Mouse (Mus musculus) liver, adult (tissue): ENCODE measurements at regions not wholly inside any gene's neighbourhood (a gene's known extent, or its start where the extent isn't known, plus 50 kb on each side); places are given as distances from the start of the nearest gene placed in this dataset.

ENCODE experiments used
- GATA4 ChIP-seq: IDR thresholded peaks from 2 replicates; pipeline ENCODE4 v1.6.1; 2014; ENCODE audit warnings: mild to moderate bottlenecking, low read length; ENCODE audit not compliant: insufficient replicate concordance

DNA sequence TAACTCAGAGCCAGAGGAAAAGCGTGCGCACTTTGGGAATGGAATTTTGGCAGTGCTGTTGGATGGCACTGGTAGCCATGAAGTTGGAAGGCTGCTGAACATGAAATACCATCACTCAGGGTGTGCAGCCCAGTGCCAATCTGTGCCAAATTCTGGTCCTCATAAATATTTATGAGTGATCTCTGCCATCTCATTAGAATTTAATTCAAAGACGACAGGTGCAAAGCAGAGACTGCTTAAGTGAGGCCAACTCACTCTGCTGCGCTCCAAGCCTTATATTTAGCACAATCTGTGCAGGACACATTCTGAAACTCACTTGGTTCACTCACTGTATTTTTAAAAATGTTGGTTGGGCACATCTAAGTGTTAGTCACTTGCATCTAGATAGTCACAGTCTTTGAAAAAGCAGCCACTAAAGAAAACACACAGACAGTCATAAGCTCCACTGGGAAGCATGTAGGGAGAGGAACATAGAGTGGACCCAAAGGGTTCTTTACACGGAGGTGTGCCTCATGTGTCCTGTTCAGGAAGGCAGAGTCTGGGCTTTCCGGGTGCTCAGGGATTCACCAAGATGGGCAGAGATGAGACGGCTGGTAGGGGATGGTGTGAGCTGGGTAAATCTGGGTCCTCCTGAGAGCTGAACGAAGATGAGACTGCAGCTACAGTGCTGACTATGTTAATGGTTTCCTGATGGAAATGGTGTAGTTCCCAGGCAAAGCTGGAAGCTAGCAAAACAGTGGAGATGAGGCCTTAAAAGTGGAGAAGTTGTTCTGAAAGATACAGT lies 322.8 kb downstream of the Fat4 start:
- TF ChIP-seq GATA4: no peak

DNA sequence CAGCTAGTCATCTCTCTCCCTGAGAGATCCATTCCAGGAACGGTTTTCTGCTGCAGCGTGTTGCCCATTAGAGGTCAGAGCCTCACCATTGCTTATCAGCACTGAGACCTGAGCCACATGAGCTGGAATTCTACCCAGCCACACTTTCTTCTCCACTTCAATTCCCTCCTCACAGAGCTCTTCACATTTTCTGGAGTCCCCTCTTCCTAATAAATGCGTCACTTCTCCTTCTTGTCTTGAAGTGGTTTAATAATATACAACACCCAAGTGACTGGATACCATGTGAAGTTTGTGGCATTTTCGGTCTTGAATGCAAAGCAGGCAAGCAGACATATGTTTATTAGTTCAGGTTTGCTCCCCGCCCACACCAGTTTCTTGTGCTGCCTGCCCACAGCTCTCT lies 324.9 kb downstream of the Fat4 start:
- no peak for TF ChIP-seq GATA4

- TF ChIP-seq GATA4: peak; percentile 29; the same call in 1 of the 2 replicates
These were observed 333.4 kb downstream of the Fat4 start for GRCm38 (mm10) chr3:39220011-39220706.

DNA sequence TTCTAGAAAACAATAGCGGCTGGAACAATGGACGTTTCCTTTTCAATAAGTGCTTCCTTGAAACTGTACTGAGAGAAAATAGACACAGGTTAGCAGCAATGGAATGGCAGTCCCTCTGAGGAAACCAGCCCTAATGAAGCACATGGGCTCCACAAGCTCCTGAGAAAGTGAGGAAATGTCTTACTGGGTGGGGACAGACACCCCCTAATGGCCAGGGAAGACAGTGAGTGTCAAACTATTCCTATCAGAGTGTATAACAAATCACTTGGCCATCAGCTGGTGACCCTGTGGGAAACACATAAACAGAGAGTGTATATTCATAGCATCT lies 333.9 kb downstream of the Fat4 start:
- no peak for TF ChIP-seq GATA4

DNA sequence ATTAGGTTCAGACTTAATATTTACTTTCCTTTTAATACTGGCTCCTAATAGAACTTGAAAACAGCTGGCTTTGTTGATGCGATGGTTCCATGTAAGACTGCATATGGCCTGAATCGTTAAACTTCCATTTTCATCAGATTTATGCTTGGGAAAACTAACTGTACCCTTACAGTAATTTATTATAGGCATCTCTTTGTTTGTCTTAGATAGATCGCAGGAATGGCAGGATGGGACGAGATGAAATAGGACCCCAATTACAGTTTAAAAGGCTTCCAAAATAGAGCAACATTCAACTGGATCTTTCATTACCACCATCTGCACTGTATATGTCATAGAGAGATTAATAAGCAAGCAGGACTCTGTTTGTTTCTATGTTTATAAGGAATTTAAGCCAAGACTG lies 335.3 kb downstream of the Fat4 start:
- TF ChIP-seq GATA4: no peak

GRCm38 (mm10) chr3:39234921-39235320 lies 348.2 kb downstream of the Fat4 start:
- TF ChIP-seq GATA4: no peak

DNA sequence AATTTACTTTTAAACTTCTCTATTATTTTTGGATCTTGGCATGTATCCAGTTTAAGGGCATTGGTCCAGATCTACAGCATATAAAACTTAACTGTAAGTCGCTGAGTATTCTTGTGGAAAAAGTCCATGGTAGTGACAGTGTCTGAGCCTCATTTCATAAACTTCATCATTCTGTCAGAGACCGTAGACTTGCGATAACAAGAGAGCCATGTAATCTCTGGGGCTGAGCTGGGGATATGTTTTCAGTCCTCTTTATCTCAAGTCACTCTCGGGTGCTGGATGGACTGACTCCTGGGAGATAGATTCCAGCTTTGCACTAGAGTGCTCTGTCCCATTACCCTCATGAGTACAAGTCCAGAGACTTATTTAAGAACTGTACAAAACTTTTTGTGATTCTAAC lies 362.0 kb downstream of the Fat4 start:
- TF ChIP-seq GATA4: no peak

DNA sequence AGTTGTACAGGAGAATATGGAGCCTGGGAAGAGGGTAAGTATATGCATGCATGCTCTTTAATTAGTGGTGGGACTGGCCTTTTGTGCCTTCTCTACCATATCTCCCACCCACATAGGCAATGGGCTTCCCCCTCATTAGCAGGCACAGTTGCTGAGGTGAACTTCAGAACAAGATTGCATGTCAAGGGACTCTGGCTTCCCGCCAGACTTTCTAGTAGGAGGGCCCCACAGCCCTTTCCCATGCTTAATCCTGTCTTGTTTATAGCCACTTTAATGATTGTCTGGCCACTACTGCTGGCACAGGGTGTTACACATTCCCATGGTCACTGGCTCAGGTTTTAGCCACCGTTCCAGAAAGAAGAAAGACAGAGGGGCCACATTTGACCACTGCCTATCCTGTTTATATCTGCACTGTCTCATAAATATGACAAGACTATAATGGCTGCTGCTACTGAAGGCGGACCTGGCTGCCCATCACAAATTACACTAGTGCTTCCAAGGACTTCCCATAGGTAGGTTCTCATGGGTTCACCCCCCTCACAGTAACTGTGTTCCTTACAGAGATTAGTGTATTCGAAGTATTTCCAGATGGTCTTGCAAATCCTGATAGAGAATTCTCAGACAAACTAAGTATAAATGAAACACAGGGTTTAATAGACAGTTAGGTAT lies 362.6 kb downstream of the Fat4 start:
- no peak for TF ChIP-seq GATA4

DNA sequence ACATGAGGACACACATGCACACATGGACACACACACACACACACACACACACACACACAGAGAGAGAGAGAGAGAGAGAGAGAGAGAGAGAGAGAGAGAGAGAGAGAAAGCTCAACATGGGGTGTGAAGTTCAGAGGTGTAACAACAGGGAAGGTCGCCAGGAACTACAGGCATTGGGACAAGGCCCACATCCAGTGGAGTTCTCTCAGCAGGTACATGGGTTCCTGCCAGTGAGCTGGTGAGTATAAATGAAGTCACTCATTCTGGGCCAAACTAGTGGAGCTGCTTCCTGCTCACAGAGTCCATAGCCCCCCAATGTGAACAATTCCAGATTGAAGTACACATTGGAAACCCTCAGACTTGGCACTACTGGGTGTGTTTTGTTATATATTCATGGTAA lies 366.3 kb downstream of the Fat4 start:
- TF ChIP-seq GATA4: no peak

DNA sequence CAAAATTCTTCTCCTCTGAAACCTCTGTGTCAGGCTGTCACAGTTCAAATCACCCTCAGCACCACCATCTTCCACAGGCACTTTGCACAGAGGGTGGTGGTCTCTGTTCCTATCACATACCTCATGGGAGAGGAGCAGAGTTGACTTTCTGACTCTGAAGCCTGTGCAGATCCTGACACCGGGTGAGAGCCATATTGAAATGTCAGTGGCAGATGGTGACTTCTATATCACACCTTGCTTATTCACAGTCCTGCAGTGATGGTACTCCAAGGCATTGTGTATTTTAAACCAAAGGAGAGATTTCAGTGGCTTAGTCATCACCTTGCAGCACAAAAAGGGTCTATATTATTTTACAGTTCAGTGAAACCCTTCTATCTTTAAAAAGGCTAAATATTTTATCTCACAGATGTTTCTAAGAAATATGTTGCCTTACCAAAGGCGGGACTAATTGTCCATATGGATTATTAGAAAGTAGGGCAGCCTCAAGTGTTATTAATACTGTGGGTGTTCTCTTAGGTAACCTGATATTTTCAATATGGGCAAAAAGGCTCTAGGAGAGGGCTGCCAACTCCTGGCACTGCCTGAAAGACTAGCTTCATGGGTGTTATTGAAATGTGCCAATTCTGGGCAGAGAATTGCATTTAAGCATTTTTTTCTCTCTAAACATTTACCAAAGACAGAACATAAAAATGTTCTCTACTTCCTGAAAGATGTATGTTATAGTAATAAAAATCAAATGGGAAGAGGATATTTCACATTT lies 378.1 kb downstream of the Fat4 start:
- TF ChIP-seq GATA4: no peak

GRCm38 (mm10) chr3:39265606-39266005 lies 378.9 kb downstream of the Fat4 start:
- TF ChIP-seq GATA4: no peak

DNA sequence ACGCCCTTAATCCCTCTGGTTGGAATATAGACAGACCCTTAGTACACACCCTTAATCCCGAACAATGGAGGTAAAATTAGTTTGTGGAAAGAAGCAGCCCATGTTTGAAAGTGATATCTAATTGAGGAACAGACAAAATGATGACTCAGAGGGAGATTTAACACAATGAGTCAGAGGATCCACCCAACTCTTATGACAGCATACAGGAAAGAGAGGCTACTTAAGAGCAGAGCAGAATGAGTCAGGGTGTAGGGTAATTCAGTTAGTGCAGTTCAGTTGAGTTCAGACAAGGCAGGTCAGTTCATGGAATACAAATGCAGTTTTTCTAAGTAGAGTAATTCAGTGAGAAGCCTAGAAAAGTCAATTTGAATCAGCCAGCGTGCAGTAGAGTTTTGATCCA lies 382.6 kb downstream of the Fat4 start:
- TF ChIP-seq GATA4: no peak

DNA sequence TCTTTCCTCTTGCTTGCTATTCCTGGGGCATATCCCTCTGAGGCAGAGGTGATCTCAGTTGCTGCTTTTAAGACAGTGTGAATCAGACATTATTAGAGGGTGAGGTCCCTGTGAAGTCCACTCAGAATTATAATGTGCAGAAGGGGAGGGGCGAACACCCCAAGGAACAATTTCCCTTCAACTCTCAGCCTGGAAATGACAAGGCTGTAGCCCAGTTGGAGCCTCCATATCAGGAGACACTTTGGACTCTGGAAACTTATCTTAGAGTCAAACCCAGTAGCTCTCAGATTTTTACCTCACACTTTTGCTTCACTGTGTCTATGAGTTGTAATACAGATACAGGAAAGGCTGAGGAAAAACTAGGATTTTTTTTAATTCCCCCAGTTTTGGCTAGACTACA lies 385.9 kb downstream of the Fat4 start:
- no peak for TF ChIP-seq GATA4

DNA sequence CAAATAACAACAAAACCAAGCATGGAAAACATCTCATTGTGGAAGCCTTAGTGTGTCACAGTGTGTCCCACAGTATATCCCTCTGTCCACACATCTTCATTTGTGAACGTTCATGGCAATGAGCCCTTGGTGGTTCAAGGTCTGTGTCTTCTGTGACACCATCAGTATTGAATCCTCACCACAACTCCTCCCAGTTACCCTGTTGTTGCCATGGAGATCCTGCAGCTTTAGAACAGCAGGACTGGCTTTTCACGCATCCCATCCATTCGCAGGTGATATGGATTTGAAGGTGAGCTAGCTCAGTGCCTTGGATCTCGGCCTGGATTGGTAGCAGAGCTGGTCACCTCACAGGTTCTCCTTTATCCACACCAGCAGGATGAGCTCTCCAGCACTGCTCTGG lies 390.2 kb downstream of the Fat4 start:
- no peak for TF ChIP-seq GATA4

DNA sequence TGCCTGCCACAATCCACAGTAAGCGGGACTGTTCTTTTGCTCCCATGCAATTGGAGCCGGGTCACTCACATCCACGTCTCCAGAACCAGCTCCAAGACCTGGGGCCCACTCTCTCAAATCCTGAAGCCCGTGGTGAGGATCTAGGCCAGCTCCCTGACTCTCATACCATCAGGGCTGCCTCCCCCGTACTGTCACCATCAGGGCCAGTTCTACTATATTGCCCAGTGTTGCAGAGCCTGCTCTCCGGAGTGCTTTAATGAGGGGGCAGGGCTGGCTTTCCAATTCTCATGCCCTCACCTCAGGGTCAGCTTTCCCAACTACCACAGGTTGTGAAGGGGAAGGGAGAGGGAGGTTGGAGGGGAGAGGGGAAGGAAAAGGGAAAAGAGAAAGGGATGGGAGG lies 390.6 kb downstream of the Fat4 start:
- no peak for TF ChIP-seq GATA4
